Comparison of ENCODE assay signal across 8 mouse cellular contexts in genomic region chr1:180936610-180937398, GRCm38 (mm10). TPM values are rescaled to one million over a fixed set of nuclear protein-coding genes. Genes with fewer than 3 reads are reported as not detected.
DNase-seq lines count a peak whose midpoint lies in the region; ATAC-seq and TF ChIP-seq lines count a peak whose summit lies in the region.
"Not testable (repeated sequence)": the region's sequence is repeated elsewhere in the genome, so short reads cannot be mapped to it uniquely, and the experiment has no call there.

No protein-coding gene starts in this region.

- intact Hi-C loops in heart, postnatal 14 days (cut with DNase I), result not testable (repeated sequence)

- H3K9ac ChIP-seq in forebrain, postnatal 0 days, result 0 out of 2 replicates have a peak overlapping the region, but pooled peaks have one; percentile 6
- H3K9ac ChIP-seq in kidney, embryonic 16.5 days (replicated peaks; ENCODE audit: low read length), result peak overlapping the region; percentile 41; the same call in 1 of the 2 replicates
- peak overlapping the region; percentile 71 for H3K9ac ChIP-seq in liver, embryonic 13.5 days
- H3K9ac ChIP-seq in midbrain, embryonic 14.5 days (replicated peaks; ENCODE audit: low read length), result not testable (repeated sequence)

- peaks cover 27% of the 10 kb centered on the region for H3K36me3 ChIP-seq in E14TG2a.4 (ENCODE audit: insufficient read depth, low read length)
- H3K36me3 ChIP-seq in forebrain, postnatal 0 days (ENCODE audit: insufficient read depth); kidney, embryonic 16.5 days (ENCODE audit: insufficient read depth, low read length); liver, embryonic 13.5 days; midbrain, embryonic 14.5 days (ENCODE audit: control insufficient read depth, insufficient read depth, low read length); splenic B cell, adult 2 months (ENCODE audit: control insufficient read depth, insufficient read depth, low read length, poor library complexity, severe bottlenecking): not testable (repeated sequence)

- TF ChIP-seq CTCF in E14TG2a.4 (conservative IDR thresholded peaks at IDR 0.05; ENCODE audit: low read length); forebrain, postnatal 0 days (IDR thresholded peaks at IDR 0.05; ENCODE audit: low read depth): not testable (repeated sequence)

- peak overlapping the region; percentile 87 for H3K4me3 ChIP-seq in E14TG2a.4 (replicated peaks; ENCODE audit: low read length)
- peak overlapping the region; percentile 11; the same call in 1 of the 2 replicates for H3K4me3 ChIP-seq in forebrain, postnatal 0 days (ENCODE audit: low read depth, low read length)
- H3K4me3 ChIP-seq in kidney, embryonic 16.5 days (ENCODE audit: low read length), result peak overlapping the region; percentile 41
- peak overlapping the region; percentile 59 for H3K4me3 ChIP-seq in liver, embryonic 13.5 days (replicated peaks)
- H3K4me3 ChIP-seq in midbrain, embryonic 14.5 days (replicated peaks; ENCODE audit: low read depth, low read length), result not testable (repeated sequence)

- not testable (repeated sequence) for H3K27ac ChIP-seq in forebrain, postnatal 0 days (ENCODE audit: low read depth, low read length); kidney, embryonic 16.5 days (ENCODE audit: low read length); midbrain, embryonic 14.5 days (replicated peaks; ENCODE audit: low read depth, low read length)
- H3K27ac ChIP-seq in liver, embryonic 13.5 days, result peak overlapping the region; percentile 51; the same call in 1 of the 2 replicates

- not testable (repeated sequence) for H3K9me3 ChIP-seq in E14TG2a.4 (ENCODE audit: low read length); forebrain, postnatal 0 days (ENCODE audit: low read length); kidney, embryonic 16.5 days (ENCODE audit: low read length); liver, embryonic 13.5 days (replicated peaks); midbrain, embryonic 14.5 days (ENCODE audit: control insufficient read depth, low read length)

- peaks cover 68% of the 10 kb centered on the region for H3K4me1 ChIP-seq in E14TG2a.4 (replicated peaks; ENCODE audit: low read depth, low read length)
- H3K4me1 ChIP-seq in forebrain, postnatal 0 days (ENCODE audit: insufficient read depth); kidney, embryonic 16.5 days (ENCODE audit: insufficient read depth, low read length); midbrain, embryonic 14.5 days (ENCODE audit: control insufficient read depth, insufficient read depth, low read length): not testable (repeated sequence)
- H3K4me1 ChIP-seq in liver, embryonic 13.5 days (replicated peaks), result peaks cover 62% of the 10 kb centered on the region

- DNase-seq in forebrain, postnatal 0 days, result peak; percentile 35
- DNase-seq in heart, postnatal 14 days, result peak; percentile 39 to 53
- DNase-seq in liver, embryonic 13.5 days, result peak; percentile 81
- peak; percentile 25 for DNase-seq in midbrain, embryonic 14.5 days
- peak; percentile 32 for DNase-seq in splenic B cell, adult 2 months (ENCODE audit: low read depth, low spot score)

- WGBS in forebrain, postnatal 0 days, result 2% methylated on average over 34 of the region's 41 CpGs
- WGBS in kidney, embryonic 16.5 days, result 3% methylated on average over 38 of the region's 41 CpGs
- 2% methylated on average over 40 of the region's 41 CpGs for WGBS in liver, embryonic 13.5 days (ENCODE audit: insufficient replicate concordance)
- 2% methylated on average over 39 of the region's 41 CpGs for WGBS in midbrain, embryonic 14.5 days

- peak overlapping the region; percentile 45 for H3K4me2 ChIP-seq in forebrain, postnatal 0 days (ENCODE audit: low read depth)
- peak overlapping the region; percentile 54 for H3K4me2 ChIP-seq in kidney, embryonic 16.5 days (replicated peaks; ENCODE audit: low read depth, low read length)
- H3K4me2 ChIP-seq in liver, embryonic 13.5 days, result peak overlapping the region; percentile 78
- H3K4me2 ChIP-seq in midbrain, embryonic 14.5 days (ENCODE audit: low read length), result peak overlapping the region; percentile 35

- peaks cover 22% of the 10 kb centered on the region for H3K27me3 ChIP-seq in E14TG2a.4 (ENCODE audit: insufficient read depth, low read length)
- peaks cover 44% of the 10 kb centered on the region for H3K27me3 ChIP-seq in forebrain, postnatal 0 days (ENCODE audit: insufficient read depth, low read length)
- H3K27me3 ChIP-seq in kidney, embryonic 16.5 days (ENCODE audit: insufficient read depth, low read length), result peaks cover 47% of the 10 kb centered on the region
- H3K27me3 ChIP-seq in liver, embryonic 13.5 days, result peaks cover 33% of the 10 kb centered on the region
- peaks cover 35% of the 10 kb centered on the region for H3K27me3 ChIP-seq in midbrain, embryonic 14.5 days (ENCODE audit: control insufficient read depth, insufficient read depth, low read length)
- H3K27me3 ChIP-seq in splenic B cell, adult 2 months (ENCODE audit: control insufficient read depth, insufficient read depth, low read length, poor library complexity, severe bottlenecking), result not testable (repeated sequence)

- peak; percentile 86 for ATAC-seq in common myeloid progenitor, adult 5-6 weeks (replicated peaks; ENCODE audit: low read depth, poor library complexity, severe bottlenecking)
- ATAC-seq in forebrain, postnatal 0 days, result peak; percentile 91
- peak; percentile 81 for ATAC-seq in kidney, embryonic 16.5 days (ENCODE audit: low FRiP score, low TSS enrichment)
- ATAC-seq in liver, embryonic 13.5 days (ENCODE audit: low read depth), result peak; percentile 98
- not testable (repeated sequence) for ATAC-seq in midbrain, embryonic 14.5 days (ENCODE audit: low FRiP score, low TSS enrichment)

RNA-seq across cellular contexts. Expression of gene Lefty1, which starts 2.0 kb away (rescaled TPM):
- total RNA-seq in common myeloid progenitor, adult 5-6 weeks (2017), result 0.82 and 3.3 TPM in 2 replicates
- not detected in 2 replicates for total RNA-seq in forebrain, postnatal 0 days (2014; rRNA removed)
- 0.33 and 0.35 TPM in 2 replicates for polyA plus RNA-seq in forebrain, postnatal 0 days (2015; fragmentation: Nextera tagmentation; extraction: Ambion mirVana)
- under 1 TPM; 0.66 to 0.81 TPM for total RNA-seq in heart, postnatal 14 days (2021)
- polyA plus RNA-seq in kidney, embryonic 16.5 days (2015; fragmentation: Nextera tagmentation; extraction: Ambion mirVana), result 1.2 TPM in 2 replicates
- polyA plus RNA-seq in liver, embryonic 13.5 days (2015; fragmentation: Nextera tagmentation; extraction: Ambion mirVana), result 6.0 and 6.5 TPM in 2 replicates
- polyA plus RNA-seq in midbrain, embryonic 14.5 days (2014; fragmentation: Nextera tagmentation; extraction: Ambion mirVana), result 0.28 TPM in 1 of 2 replicates, not detected in the other

RNA-seq across cellular contexts. Expression of gene Tmem63a, which starts 5.3 kb away (rescaled TPM):
- 9.7 and 11.6 TPM in 2 replicates for total RNA-seq in common myeloid progenitor, adult 5-6 weeks (2017)
- 1.3 and 3.2 TPM in 2 replicates for total RNA-seq in forebrain, postnatal 0 days (2014; rRNA removed)
- polyA plus RNA-seq in forebrain, postnatal 0 days (2015; fragmentation: Nextera tagmentation; extraction: Ambion mirVana), result 1.8 and 2.1 TPM in 2 replicates
- total RNA-seq in heart, postnatal 14 days (2021), result 10 to 100 TPM; 14.9 to 15.3 TPM
- 11.8 and 13.1 TPM in 2 replicates for polyA plus RNA-seq in kidney, embryonic 16.5 days (2015; fragmentation: Nextera tagmentation; extraction: Ambion mirVana)
- polyA plus RNA-seq in liver, embryonic 13.5 days (2015; fragmentation: Nextera tagmentation; extraction: Ambion mirVana), result 5.2 and 7.5 TPM in 2 replicates
- polyA plus RNA-seq in midbrain, embryonic 14.5 days (2014; fragmentation: Nextera tagmentation; extraction: Ambion mirVana), result 0.36 and 1.2 TPM in 2 replicates

RNA-seq across cellular contexts. Expression of gene Pycr2, which starts 32.7 kb away (rescaled TPM):
- total RNA-seq in common myeloid progenitor, adult 5-6 weeks (2017), result 20.5 and 30.5 TPM in 2 replicates
- total RNA-seq in forebrain, postnatal 0 days (2014; rRNA removed), result 64.2 and 81.2 TPM in 2 replicates
- 68.4 and 70.5 TPM in 2 replicates for polyA plus RNA-seq in forebrain, postnatal 0 days (2015; fragmentation: Nextera tagmentation; extraction: Ambion mirVana)
- total RNA-seq in heart, postnatal 14 days (2021), result 10 to 100 TPM; 14.8 to 15.1 TPM
- 111 TPM in 2 replicates for polyA plus RNA-seq in kidney, embryonic 16.5 days (2015; fragmentation: Nextera tagmentation; extraction: Ambion mirVana)
- polyA plus RNA-seq in liver, embryonic 13.5 days (2015; fragmentation: Nextera tagmentation; extraction: Ambion mirVana), result 122 and 128 TPM in 2 replicates
- 67.2 and 69.9 TPM in 2 replicates for polyA plus RNA-seq in midbrain, embryonic 14.5 days (2014; fragmentation: Nextera tagmentation; extraction: Ambion mirVana)

RNA-seq across cellular contexts. Expression of gene Lefty2, which starts 43.9 kb away (rescaled TPM):
- total RNA-seq in common myeloid progenitor, adult 5-6 weeks (2017), result not detected in 2 replicates
- total RNA-seq in forebrain, postnatal 0 days (2014; rRNA removed), result 21.1 and 21.2 TPM in 2 replicates
- polyA plus RNA-seq in forebrain, postnatal 0 days (2015; fragmentation: Nextera tagmentation; extraction: Ambion mirVana), result 11.3 and 17.3 TPM in 2 replicates
- total RNA-seq in heart, postnatal 14 days (2021), result under 1 TPM in 1 of 2 experiments, not detected in 1; 0.07 TPM
- 0.12 TPM in 1 of 2 replicates, not detected in the other for polyA plus RNA-seq in kidney, embryonic 16.5 days (2015; fragmentation: Nextera tagmentation; extraction: Ambion mirVana)
- not detected in 2 replicates for polyA plus RNA-seq in liver, embryonic 13.5 days (2015; fragmentation: Nextera tagmentation; extraction: Ambion mirVana)
- 1.3 and 2.0 TPM in 2 replicates for polyA plus RNA-seq in midbrain, embryonic 14.5 days (2014; fragmentation: Nextera tagmentation; extraction: Ambion mirVana)

Comparison
In these comparisons a context has a peak if more than half of its experiments do, and no peak if none do; other contexts are left out.
1. DNase-seq: peak in every context shown above with its lines; median percentile 81 in liver, embryonic 13.5 days; 46 in heart, postnatal 14 days; 35 in forebrain, postnatal 0 days; 32 in splenic B cell, adult 2 months; 25 in midbrain, embryonic 14.5 days.